Mouse (Mus musculus) heart, adult 2 months (tissue): Measurements from ENCODE around the gene Crtc2. TPM values are rescaled to one million over a fixed set of nuclear protein-coding genes. Genes with fewer than 3 reads are reported as not detected.

Experiments used
- DNase-seq, 2 experiments: peaks; one replicate each; pipeline ENCODE4 v3.0.0; 2021
- H3K27ac ChIP-seq: fragments of 200-600 bp; 2 replicates; pipeline ENCODE4 v1.8.1; 2022
- H3K27me3 ChIP-seq: fragments of 200-500 bp; 2 replicates; pipeline ENCODE4 v1.6.1; 2012; ENCODE audit warnings: mild to moderate bottlenecking, low read length, inconsistent platforms, mixed read lengths; ENCODE audit not compliant: control insufficient read depth, insufficient read depth
- H3K36me3 ChIP-seq: fragments of 200-500 bp; 2 replicates; pipeline ENCODE4 v1.6.1; 2012; ENCODE audit warnings: low read length, inconsistent platforms; ENCODE audit not compliant: control insufficient read depth, insufficient read depth
- H3K4me1 ChIP-seq: fragments of 200-500 bp; 2 replicates; pipeline ENCODE4 v1.6.1; 2011; ENCODE audit warnings: low read length; ENCODE audit not compliant: control insufficient read depth, insufficient read depth
- H3K4me3 ChIP-seq: fragments of 200-600 bp; 2 replicates; pipeline ENCODE4 v1.8.1; 2022
- H3K79me2 ChIP-seq: fragments of 200-500 bp; replicated peaks from 2 replicates; pipeline ENCODE4 v1.6.1; 2012; ENCODE audit warnings: mild to moderate bottlenecking, inconsistent platforms, low read length, moderate library complexity, mixed read lengths; ENCODE audit not compliant: control insufficient read depth, insufficient read depth
- H3K9ac ChIP-seq: fragments of 200-500 bp; 2 replicates; pipeline ENCODE4 v1.6.1; 2012; ENCODE audit warnings: low read depth, mild to moderate bottlenecking, control low read depth, inconsistent platforms, low read length, mixed read lengths
- CTCF ChIP-seq: fragments of 200-600 bp; IDR thresholded peaks from 2 replicates; pipeline ENCODE4 v1.8.1; 2022; ENCODE audit warnings: antibody characterized with exemption, mild to moderate bottlenecking, moderate library complexity
- EP300 ChIP-seq: fragments of 200-500 bp; IDR thresholded peaks from 2 replicates; pipeline ENCODE4 v1.6.1; 2011; ENCODE audit warnings: low read depth, low read length, control low read depth; ENCODE audit not compliant: insufficient read depth
- POLR2A ChIP-seq: fragments of 200-500 bp; IDR thresholded peaks from 2 replicates; pipeline ENCODE4 v1.6.1; 2011; ENCODE audit warnings: mild to moderate bottlenecking, low read depth, low read length, control low read depth; ENCODE audit not compliant: insufficient read depth
- WGBS: fragments of 180-500 bp; shearing (Covaris S2); methylation state at CpG from one replicate; pipeline ENCODE4 v1.1.7; 2018; 5-methylcytosine and 5-hydroxymethylcytosine counted together
- intact Hi-C: fragments of 180-260 bp; cut with DNase I; formaldehyde crosslinking; loops from one replicate; pipeline ENCODE4 v1.15.1; 2025
- polyA plus RNA-seq: library from polyadenylated mRNA; depleted of rRNA; stranded (reverse); fragments of >200 nt; gene quantifications from 2 replicates; pipeline ENCODE4 v1.2.3, GENCODE M21; 2012
- total RNA-seq, 2 experiments: library from RNA; stranded (reverse); gene quantifications; 2 replicates each; pipeline ENCODE4 v1.2.3; 2021

The Crtc2 gene
- total and polyA plus RNA-seq, 3 experiments, result 16.6 to 32.9 (median 17.1) TPM

GRCm38 (mm10) chr3:90254419-90255193, 643 bp downstream of the Crtc2 start:
- Histone ChIP-seq H3K27me3 (no peaks in the 10 kb centered on the region), H3K27ac (peak overlapping the region; percentile 92), H3K36me3 (no peaks in the 10 kb centered on the region; the same call in 1 of the 2 replicates), H3K4me3 (peak overlapping the region; percentile 80), H3K4me1 (peaks cover 7% of the 10 kb centered on the region), H3K79me2 (peaks cover 3% of the 10 kb centered on the region; the same call in 1 of the 2 replicates), H3K9ac (peak overlapping the region; percentile 95)
- DNase-seq, result no peak
- intact Hi-C loops, result loop anchor here (2.0 kb wide), 2 partner anchors 24 to 34 kb away; partner anchors contain the start of gene Jtb
- no peak for TF ChIP-seq CTCF
- TF ChIP-seq EP300, result no peak
- 1% methylated on average over 41 of the region's 41 CpGs for WGBS

DNA sequence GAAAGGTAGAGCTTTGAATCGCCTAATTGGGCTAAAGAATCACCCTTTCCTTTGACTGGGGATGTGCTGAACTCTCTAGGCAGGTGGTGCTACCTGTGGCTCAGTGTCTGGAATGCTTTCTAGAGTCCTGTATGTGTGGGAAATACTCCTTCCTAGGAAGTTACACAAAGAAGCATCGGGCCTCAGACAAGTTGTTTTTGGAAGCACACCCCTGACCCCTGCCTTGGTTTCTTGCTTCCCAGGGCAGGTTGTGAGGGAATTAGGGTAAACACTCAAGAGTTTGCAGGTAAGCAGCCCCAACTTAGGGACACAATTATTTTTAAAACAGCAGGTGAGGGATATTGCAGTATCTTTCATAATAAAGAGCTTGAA, 1.2 kb downstream of the Crtc2 start:
- TF ChIP-seq POLR2A (no peak), CTCF (no peak), EP300 (no peak)
- no peak for DNase-seq
- intact Hi-C loops, result loop anchor here (2.0 kb wide), 2 partner anchors 24 to 34 kb away; partner anchors contain the start of gene Jtb
- Histone ChIP-seq H3K4me3 (peak overlapping the region; percentile 80), H3K27me3 (no peaks in the 10 kb centered on the region), H3K27ac (peak overlapping the region; percentile 92), H3K36me3 (no peaks in the 10 kb centered on the region; the same call in 1 of the 2 replicates), H3K9ac (peak overlapping the region; percentile 95), H3K79me2 (peaks cover 3% of the 10 kb centered on the region; the same call in 1 of the 2 replicates), H3K4me1 (peaks cover 7% of the 10 kb centered on the region)
- 6% methylated on average over 2 of the region's 2 CpGs for WGBS

DNA sequence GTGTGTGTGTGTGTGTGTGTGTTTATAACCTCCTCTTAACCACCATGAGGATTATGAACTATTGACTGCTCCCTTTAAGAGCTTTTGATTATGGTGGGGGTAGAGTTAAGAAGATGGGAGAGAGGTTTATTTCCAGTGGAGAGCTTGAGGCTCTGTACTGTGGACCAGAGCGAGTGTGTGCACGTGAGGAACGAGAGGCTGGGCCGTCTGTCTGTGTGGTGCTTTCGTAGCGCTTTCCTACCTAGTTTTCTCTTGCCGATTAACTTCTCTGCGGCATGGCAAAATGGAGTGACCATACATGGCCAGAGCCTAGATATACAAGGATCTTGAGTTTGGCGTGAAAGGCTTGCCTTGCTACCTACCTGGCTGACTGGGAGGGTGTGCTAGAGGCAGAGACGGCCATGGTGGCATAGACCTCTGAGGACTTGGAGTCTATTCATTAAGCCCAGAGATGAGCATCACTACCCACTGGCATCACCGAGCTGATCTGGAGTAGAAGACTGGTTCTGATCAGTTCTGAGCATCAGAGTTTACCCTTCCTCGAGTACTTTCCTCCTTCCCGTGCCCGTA, 1.9 kb downstream of the Crtc2 start:
- TF ChIP-seq CTCF, result no peak
- TF ChIP-seq EP300, result no peak
- no peak for TF ChIP-seq POLR2A
- 88% methylated on average over 14 of the region's 14 CpGs for WGBS
- H3K79me2 ChIP-seq, result peaks cover 3% of the 10 kb centered on the region; the same call in 1 of the 2 replicates
- H3K4me3 ChIP-seq, result no peak overlapping the region
- intact Hi-C loops, result loop anchor here (2.0 kb wide), 2 partner anchors 25 to 35 kb away; partner anchors contain the start of gene Jtb
- H3K27ac ChIP-seq, result no peak overlapping the region
- no peaks in the 10 kb centered on the region for H3K27me3 ChIP-seq
- DNase-seq, result no peak
- no peak overlapping the region for H3K9ac ChIP-seq
- H3K4me1 ChIP-seq, result peaks cover 7% of the 10 kb centered on the region
- no peaks in the 10 kb centered on the region; the same call in 1 of the 2 replicates for H3K36me3 ChIP-seq

DNA sequence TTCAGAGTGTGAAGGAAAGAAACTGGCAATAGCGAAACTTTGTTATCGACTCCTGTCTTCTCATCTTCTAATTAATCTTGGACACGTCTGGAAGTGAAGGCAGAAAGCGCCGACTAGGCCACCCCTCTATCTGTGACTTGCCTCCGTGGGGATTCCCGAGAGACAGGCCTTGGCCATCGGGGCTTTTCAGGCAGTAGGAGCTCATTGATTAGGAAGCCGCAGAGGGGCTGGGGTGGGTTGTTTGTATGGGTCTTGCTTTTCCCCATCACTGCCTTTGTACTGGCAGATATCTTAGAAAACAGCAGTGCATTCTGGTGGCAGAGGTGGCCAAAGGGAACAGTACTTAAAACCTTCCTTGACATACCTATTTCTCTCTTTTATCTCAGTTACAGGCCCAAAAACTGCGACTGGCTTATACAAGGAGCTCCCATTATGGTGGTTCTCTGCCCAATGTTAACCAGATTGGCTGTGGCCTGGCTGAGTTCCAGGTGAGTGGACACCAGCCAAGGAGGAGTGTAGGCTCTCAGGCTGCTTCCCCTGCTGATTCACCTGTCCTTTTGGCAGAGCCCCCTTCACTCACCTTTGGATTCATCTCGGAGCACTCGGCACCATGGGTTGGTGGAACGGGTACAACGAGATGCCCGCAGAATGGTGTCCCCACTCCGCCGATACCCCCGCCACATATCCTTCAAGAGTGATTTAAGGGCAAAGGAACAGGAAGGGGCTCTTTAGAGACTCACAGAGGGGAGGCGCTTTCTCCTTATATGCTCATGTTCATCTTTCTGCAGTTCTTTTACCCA, 3.0 kb downstream of the Crtc2 start:
- H3K79me2 ChIP-seq, result peaks cover 3% of the 10 kb centered on the region; the same call in 1 of the 2 replicates
- TF ChIP-seq CTCF (no peak), EP300 (no peak), POLR2A (no peak)
- H3K27me3 ChIP-seq, result no peaks in the 10 kb centered on the region
- H3K4me1 ChIP-seq, result peaks cover 6% of the 10 kb centered on the region
- no peak overlapping the region for H3K9ac ChIP-seq
- no peak overlapping the region for H3K4me3 ChIP-seq
- intact Hi-C loops, result no loop called here
- no peak overlapping the region for H3K27ac ChIP-seq
- no peaks in the 10 kb centered on the region for H3K36me3 ChIP-seq
- 87% methylated on average over 19 of the region's 19 CpGs for WGBS
- DNase-seq, result no peak

DNA sequence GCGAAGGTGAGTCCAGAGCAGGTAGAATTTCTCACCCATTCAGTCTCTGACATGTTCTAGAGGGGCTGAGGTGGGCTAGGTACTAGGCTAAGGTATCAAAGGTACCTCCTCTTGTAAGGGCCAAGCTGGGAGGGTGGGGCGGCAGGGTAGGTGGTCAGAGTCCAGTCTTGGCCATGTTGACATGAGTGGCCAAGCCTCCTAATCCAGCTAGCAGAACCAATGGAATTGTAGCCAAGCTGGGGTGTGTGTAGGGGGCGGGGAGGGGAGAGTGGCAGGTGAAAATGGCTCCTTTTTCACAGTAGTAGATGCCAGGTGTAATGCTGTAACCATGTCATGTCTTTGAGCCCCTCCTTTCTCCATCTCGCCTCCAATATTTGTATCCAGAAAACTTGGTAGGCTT, 4.6 kb downstream of the Crtc2 start:
- no peak for TF ChIP-seq EP300
- no peak for TF ChIP-seq CTCF
- no peak for TF ChIP-seq POLR2A
- no peaks in the 10 kb centered on the region for H3K27me3 ChIP-seq
- no peak overlapping the region for H3K27ac ChIP-seq
- no peak overlapping the region for H3K4me3 ChIP-seq
- peaks cover 3% of the 10 kb centered on the region; the same call in 1 of the 2 replicates for H3K79me2 ChIP-seq
- WGBS, result 92% methylated on average over 4 of the region's 4 CpGs
- intact Hi-C loops, result no loop called here
- H3K9ac ChIP-seq, result no peak overlapping the region
- DNase-seq, result no peak
- H3K4me1 ChIP-seq, result peaks cover 6% of the 10 kb centered on the region
- no peaks in the 10 kb centered on the region for H3K36me3 ChIP-seq
